Mouse (Mus musculus) neural tube, embryonic 13.5 days (tissue): Measurements from ENCODE around the gene Fgfr4. TPM values are rescaled to one million over a fixed set of nuclear protein-coding genes. Genes with fewer than 3 reads are reported as not detected.
A peak's percentile ranks its signal among the peaks of the same experiment; 100 is the strongest.

Source experiments
- ATAC-seq: fragments of 200-750 bp; cut with Nextera tagmentation; 2 replicates; pipeline ENCODE4 v1.8.0; 2017; ENCODE audit warnings: low read depth, mild to moderate bottlenecking, moderate TSS enrichment, moderate library complexity
- H3K27ac ChIP-seq: fragments of 300-500 bp; sonication (generic); replicated peaks from 2 replicates; pipeline ENCODE4 v1.5.1; 2015; ENCODE audit warnings: moderate library complexity, mild to moderate bottlenecking, inconsistent platforms
- H3K27me3 ChIP-seq: fragments of 300-500 bp; sonication (generic); 2 replicates; pipeline ENCODE4 v1.6.1; 2015; ENCODE audit warnings: mild to moderate bottlenecking, inconsistent platforms
- H3K36me3 ChIP-seq: fragments of 300-500 bp; sonication (generic); 2 replicates; pipeline ENCODE4 v1.6.1; 2015; ENCODE audit warnings: mild to moderate bottlenecking, inconsistent platforms
- H3K4me1 ChIP-seq: fragments of 300-500 bp; sonication (generic); replicated peaks from 2 replicates; pipeline ENCODE4 v1.6.1; 2015; ENCODE audit warnings: inconsistent platforms
- H3K4me2 ChIP-seq: fragments of 300-500 bp; sonication (generic); 2 replicates; pipeline ENCODE4 v1.6.1; 2015; ENCODE audit warnings: inconsistent platforms, mild to moderate bottlenecking, moderate library complexity
- H3K4me3 ChIP-seq: fragments of 300-500 bp; sonication (generic); 2 replicates; pipeline ENCODE4 v1.5.1; 2015; ENCODE audit warnings: mild to moderate bottlenecking, inconsistent platforms
- H3K9ac ChIP-seq: fragments of 300-500 bp; sonication (generic); 2 replicates; pipeline ENCODE4 v1.6.1; 2015; ENCODE audit warnings: moderate library complexity, mild to moderate bottlenecking, inconsistent platforms
- H3K9me3 ChIP-seq: fragments of 300-500 bp; sonication (generic); 2 replicates; pipeline ENCODE4 v1.6.1; 2016; ENCODE audit warnings: inconsistent platforms
- WGBS: fragments of 180-500 bp; shearing (Covaris S2); methylation state at CpG from one replicate; pipeline ENCODE4 v1.1.7; 2015; 5-methylcytosine and 5-hydroxymethylcytosine counted together
- polyA plus RNA-seq: library from polyadenylated mRNA; unstranded; fragments of >200 nt; fragmentation: Nextera tagmentation; extraction: Ambion mirVana; gene quantifications from 2 replicates; pipeline ENCODE4 v1.2.1, GENCODE M21; 2015

The Fgfr4 gene
- polyA plus RNA-seq, 1 experiment from 2014 or later: 1.1 TPM

GRCm38 (mm10) chr13:55213138-55213806 is 60.8 kb downstream of the Fgfr4 start:
- Histone ChIP-seq H3K36me3 (peaks cover 41% of the 10 kb centered on the region), H3K27ac (peak overlapping the region; percentile 98), H3K4me2 (peak overlapping the region; percentile 82), H3K9ac (peak overlapping the region; percentile 95), H3K27me3 (no peaks in the 10 kb centered on the region), H3K9me3 (no peaks in the 10 kb centered on the region), H3K4me1 (peaks cover 71% of the 10 kb centered on the region), H3K4me3 (peak overlapping the region; percentile 78)
- no peak for ATAC-seq
- 61% methylated on average over 10 of the region's 10 CpGs for WGBS

Other genes starting within 250 kb of the Fgfr4 start
- 9.0 and 10.4 TPM in 2 replicates for gene Unc5a, start 203.2 kb upstream of the Fgfr4 start, polyA plus RNA-seq
- 0.63 and 1.1 TPM in 2 replicates for gene Hk3, start 131.3 kb upstream of the Fgfr4 start, polyA plus RNA-seq
- 17.1 and 19.8 TPM in 2 replicates for gene Uimc1, start 52.3 kb upstream of the Fgfr4 start, polyA plus RNA-seq
- 23.5 and 25.3 TPM in 2 replicates for gene Zfp346, start 47.3 kb upstream of the Fgfr4 start, polyA plus RNA-seq
- not detected in 2 replicates for gene Gm17617, start 19.1 kb upstream of the Fgfr4 start, polyA plus RNA-seq
- gene Nsd1, start 57.1 kb downstream of the Fgfr4 start, polyA plus RNA-seq: 58.1 and 62.2 TPM in 2 replicates
- 288 and 299 TPM in 2 replicates for gene Prelid1, start 167.9 kb downstream of the Fgfr4 start, polyA plus RNA-seq
- 89.1 and 97.9 TPM in 2 replicates for gene Rab24, start 169.3 kb downstream of the Fgfr4 start, polyA plus RNA-seq
- gene Mxd3, start 177.2 kb downstream of the Fgfr4 start, polyA plus RNA-seq: 9.7 and 11.2 TPM in 2 replicates
- gene Lman2, start 210.1 kb downstream of the Fgfr4 start, polyA plus RNA-seq: 56.6 and 59.4 TPM in 2 replicates
- 0.13 and 0.87 TPM in 2 replicates for gene Rgs14, start 217.1 kb downstream of the Fgfr4 start, polyA plus RNA-seq
- not detected in 2 replicates for gene Slc34a1, start 245.5 kb downstream of the Fgfr4 start, polyA plus RNA-seq